Mouse (Mus musculus): ENCODE measurements around the gene Cd300lf. TPM values are rescaled to one million over a fixed set of nuclear protein-coding genes. Genes with fewer than 3 reads are reported as not detected.

Gene Cd300lf
- polyA plus RNA-seq, 1 experiment from 2014 or later = 0.87 TPM

Other genes with a start within 250 kb of the Cd300lf start
- gene Cd300a, start 244.0 kb downstream of the Cd300lf start, polyA plus RNA-seq (2015; fragmentation: Nextera tagmentation; extraction: Ambion mirVana) = 1.2 and 1.4 TPM in 2 replicates
- gene Cd300lb, start 199.6 kb downstream of the Cd300lf start, polyA plus RNA-seq (2015; fragmentation: Nextera tagmentation; extraction: Ambion mirVana) = 0.59 and 0.70 TPM in 2 replicates
- not detected in 2 replicates for gene Cd300c, start 164.8 kb downstream of the Cd300lf start, polyA plus RNA-seq (2015; fragmentation: Nextera tagmentation; extraction: Ambion mirVana)
- gene Cd300ld, start 144.1 kb downstream of the Cd300lf start, polyA plus RNA-seq (2015; fragmentation: Nextera tagmentation; extraction: Ambion mirVana) = 0.26 and 0.37 TPM in 2 replicates
- 1.5 and 2.3 TPM in 2 replicates for gene Cd300c2, start 132.1 kb downstream of the Cd300lf start, polyA plus RNA-seq (2015; fragmentation: Nextera tagmentation; extraction: Ambion mirVana)
- not detected in 2 replicates for gene Cd300ld2, start 117.8 kb downstream of the Cd300lf start, polyA plus RNA-seq (2015; fragmentation: Nextera tagmentation; extraction: Ambion mirVana)
- gene Cd300ld4, start 107.0 kb downstream of the Cd300lf start, polyA plus RNA-seq (2015; fragmentation: Nextera tagmentation; extraction: Ambion mirVana) = not detected in 2 replicates
- not detected in 2 replicates for gene Cd300ld5, start 96.2 kb downstream of the Cd300lf start, polyA plus RNA-seq (2015; fragmentation: Nextera tagmentation; extraction: Ambion mirVana)
- not detected in 2 replicates for gene Cd300ld3, start 85.6 kb downstream of the Cd300lf start, polyA plus RNA-seq (2015; fragmentation: Nextera tagmentation; extraction: Ambion mirVana)
- gene Cd300e, start 71.8 kb downstream of the Cd300lf start, polyA plus RNA-seq (2015; fragmentation: Nextera tagmentation; extraction: Ambion mirVana) = not detected in 2 replicates
- gene Rab37, start 42.6 kb downstream of the Cd300lf start, polyA plus RNA-seq (2015; fragmentation: Nextera tagmentation; extraction: Ambion mirVana) = 1.8 and 3.7 TPM in 2 replicates
- gene Slc9a3r1, start 29.3 kb upstream of the Cd300lf start, polyA plus RNA-seq (2015; fragmentation: Nextera tagmentation; extraction: Ambion mirVana) = 34.2 and 51.7 TPM in 2 replicates
- gene Tmem104, start 53.5 kb upstream of the Cd300lf start, polyA plus RNA-seq (2015; fragmentation: Nextera tagmentation; extraction: Ambion mirVana) = 6.6 and 7.1 TPM in 2 replicates
- 18.6 and 20.8 TPM in 2 replicates for gene Nat9, start 53.9 kb upstream of the Cd300lf start, polyA plus RNA-seq (2015; fragmentation: Nextera tagmentation; extraction: Ambion mirVana)
- gene Grin2c, start 133.3 kb upstream of the Cd300lf start, polyA plus RNA-seq (2015; fragmentation: Nextera tagmentation; extraction: Ambion mirVana) = 0.07 and 0.21 TPM in 2 replicates
- 14.2 and 14.7 TPM in 2 replicates for gene Fdxr, start 143.1 kb upstream of the Cd300lf start, polyA plus RNA-seq (2015; fragmentation: Nextera tagmentation; extraction: Ambion mirVana)
- 0.59 and 0.74 TPM in 2 replicates for gene Fads6, start 163.7 kb upstream of the Cd300lf start, polyA plus RNA-seq (2015; fragmentation: Nextera tagmentation; extraction: Ambion mirVana)
- gene Otop2, start 173.2 kb upstream of the Cd300lf start, polyA plus RNA-seq (2015; fragmentation: Nextera tagmentation; extraction: Ambion mirVana) = not detected in 2 replicates
- gene Ush1g, start 188.0 kb upstream of the Cd300lf start, polyA plus RNA-seq (2015; fragmentation: Nextera tagmentation; extraction: Ambion mirVana) = 0.26 and 0.32 TPM in 2 replicates
- not detected in 2 replicates for gene Otop3, start 200.7 kb upstream of the Cd300lf start, polyA plus RNA-seq (2015; fragmentation: Nextera tagmentation; extraction: Ambion mirVana)
- gene Hid1, start 233.8 kb upstream of the Cd300lf start, polyA plus RNA-seq (2015; fragmentation: Nextera tagmentation; extraction: Ambion mirVana) = 8.5 and 9.2 TPM in 2 replicates
- gene Cdr2l, start 247.9 kb upstream of the Cd300lf start, polyA plus RNA-seq (2015; fragmentation: Nextera tagmentation; extraction: Ambion mirVana) = 7.0 and 7.5 TPM in 2 replicates